Mouse (Mus musculus) C2C12 (cell line): ENCODE results near the gene Ptpru.

Source experiments
- CTCF ChIP-seq: IDR thresholded peaks from one replicate; pipeline ENCODE4 v1.5.1; 2011; ENCODE audit not compliant: control insufficient read depth, insufficient read depth, insufficient read length
- FOSL1 ChIP-seq: IDR thresholded peaks from one replicate; pipeline ENCODE4 v1.8.0; 2011; ENCODE audit warnings: mild to moderate bottlenecking, low read length; ENCODE audit not compliant: poor library complexity, insufficient read depth, severe bottlenecking
- MAX ChIP-seq: IDR thresholded peaks from one replicate; pipeline ENCODE4 v1.6.1; 2011; ENCODE audit warnings: mild to moderate bottlenecking, control low read depth
- MYOG ChIP-seq: IDR thresholded peaks from one replicate; pipeline ENCODE4 v1.6.1; 2011; ENCODE audit not compliant: control insufficient read depth, insufficient read length; ENCODE audit errors: extremely low read depth
- USF1 ChIP-seq: IDR thresholded peaks from one replicate; pipeline ENCODE4 v1.6.1; 2011; ENCODE audit warnings: low read depth, mild to moderate bottlenecking, control low read depth, moderate library complexity

DNA sequence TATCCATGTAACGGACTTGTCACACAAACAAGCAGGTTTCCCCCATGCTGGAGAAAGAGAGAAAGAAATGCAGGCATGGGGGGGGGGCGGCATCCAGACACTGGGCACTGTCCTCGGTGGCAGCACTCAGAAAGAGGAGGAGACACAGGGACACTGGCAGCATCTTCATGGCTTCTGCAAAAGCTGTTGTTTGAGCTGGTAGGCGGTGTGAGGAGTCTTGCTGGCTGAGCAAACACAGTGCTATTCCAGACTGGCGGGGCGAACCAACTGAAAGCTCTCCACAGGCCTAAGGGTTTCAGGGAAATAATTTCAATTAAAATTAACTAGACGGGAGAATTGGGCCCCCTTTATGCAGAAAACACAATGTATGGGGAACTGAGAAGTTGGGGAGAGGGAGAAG, 86.5 kb downstream of the Ptpru start:
- no peak for TF ChIP-seq CTCF
- no peak for TF ChIP-seq MAX
- TF ChIP-seq MYOG, result no peak
- no peak for TF ChIP-seq FOSL1
- TF ChIP-seq USF1, result no peak
